Mouse (Mus musculus) kidney, embryonic 14.5 days (tissue): ENCODE data around the gene Copz2. TPM values are rescaled to one million over a fixed set of nuclear protein-coding genes. Genes with fewer than 3 reads are reported as not detected.

ENCODE experiments used
- ATAC-seq: fragments of 200-750 bp; cut with Nextera tagmentation; 2 replicates; pipeline ENCODE4 v1.8.0; 2017; ENCODE audit warnings: moderate number of reproducible peaks, mild to moderate bottlenecking, moderate TSS enrichment, moderate library complexity; ENCODE audit not compliant: low FRiP score, low TSS enrichment
- H3K27ac ChIP-seq: fragments of 300-500 bp; sonication (generic); 2 replicates; pipeline ENCODE4 v1.5.1; 2014; ENCODE audit warnings: low read depth, mild to moderate bottlenecking, low read length, moderate library complexity, mixed read lengths
- H3K27me3 ChIP-seq: fragments of 300-500 bp; sonication (generic); 2 replicates; pipeline ENCODE4 v1.6.1; 2014; ENCODE audit warnings: mild to moderate bottlenecking, low read length; ENCODE audit not compliant: control insufficient read depth, insufficient read depth
- H3K36me3 ChIP-seq: fragments of 300-500 bp; sonication (generic); 2 replicates; pipeline ENCODE4 v1.6.1; 2014; ENCODE audit warnings: low read length, mixed read lengths; ENCODE audit not compliant: control insufficient read depth, insufficient read depth
- H3K4me1 ChIP-seq: fragments of 300-500 bp; sonication (generic); 2 replicates; pipeline ENCODE4 v1.6.1; 2014; ENCODE audit warnings: low read length, mixed read lengths; ENCODE audit not compliant: control insufficient read depth, insufficient read depth
- H3K4me2 ChIP-seq: fragments of 300-500 bp; sonication (generic); replicated peaks from 2 replicates; pipeline ENCODE4 v1.6.1; 2014; ENCODE audit warnings: low read depth, mild to moderate bottlenecking, low read length
- H3K4me3 ChIP-seq: fragments of 300-500 bp; sonication (generic); 2 replicates; pipeline ENCODE4 v1.5.1; 2014; ENCODE audit warnings: mild to moderate bottlenecking, low read length
- H3K9ac ChIP-seq: fragments of 300-500 bp; sonication (generic); 2 replicates; pipeline ENCODE4 v1.6.1; 2014; ENCODE audit warnings: low read depth, mild to moderate bottlenecking, low read length, moderate library complexity
- H3K9me3 ChIP-seq: fragments of 300-500 bp; sonication (generic); 2 replicates; pipeline ENCODE4 v1.6.1; 2016; ENCODE audit warnings: low read length; ENCODE audit not compliant: control insufficient read depth
- WGBS: fragments of 180-500 bp; shearing (Covaris S2); extraction: QIAGEN DNeasy Blood & Tissue Kit; methylation state at CpG from one replicate; pipeline ENCODE4 v1.1.7; 2014; 5-methylcytosine and 5-hydroxymethylcytosine counted together
- polyA plus RNA-seq: library from polyadenylated mRNA; unstranded; fragments of >200 nt; fragmentation: Nextera tagmentation; extraction: Ambion mirVana; gene quantifications from 2 replicates; pipeline ENCODE4 v1.2.1, GENCODE M21; 2014

The Copz2 gene
- polyA plus RNA-seq, 1 experiment from 2014 or later = 106 TPM

GRCm38 (mm10) chr11:96816494-96816893 lies 33.2 kb upstream of the Copz2 start:
- Histone ChIP-seq H3K9ac (no peak overlapping the region), H3K27ac (no peak overlapping the region), H3K4me3 (no peak overlapping the region), H3K4me1 (no peaks in the 10 kb centered on the region), H3K36me3 (peaks cover 71% of the 10 kb centered on the region), H3K27me3 (no peaks in the 10 kb centered on the region), H3K9me3 (no peaks in the 10 kb centered on the region), H3K4me2 (no peak overlapping the region)
- ATAC-seq = no peak
- WGBS = 88% methylated on average over 1 of the region's 1 CpGs

GRCm38 (mm10) chr11:96816979-96817378 lies 32.7 kb upstream of the Copz2 start:
- Histone ChIP-seq H3K4me2 (no peak overlapping the region), H3K4me3 (no peak overlapping the region), H3K9ac (no peak overlapping the region), H3K9me3 (no peaks in the 10 kb centered on the region), H3K27ac (no peak overlapping the region), H3K27me3 (no peaks in the 10 kb centered on the region), H3K36me3 (peaks cover 71% of the 10 kb centered on the region), H3K4me1 (no peaks in the 10 kb centered on the region)
- no peak for ATAC-seq
- 84% methylated on average over 5 of the region's 5 CpGs for WGBS

- WGBS = 84% methylated on average over 8 of the region's 8 CpGs
- no peak overlapping the region for H3K4me3 ChIP-seq
- H3K27me3 ChIP-seq = no peaks in the 10 kb centered on the region
- peaks cover 7% of the 10 kb centered on the region for H3K4me1 ChIP-seq
- H3K9ac ChIP-seq = no peak overlapping the region
- peaks cover 76% of the 10 kb centered on the region for H3K36me3 ChIP-seq
- no peak overlapping the region for H3K27ac ChIP-seq
- no peaks in the 10 kb centered on the region for H3K9me3 ChIP-seq
- no peak for ATAC-seq
- H3K4me2 ChIP-seq = no peak overlapping the region
Measured at GRCm38 (mm10) chr11:96818128-96818710, 31.5 kb upstream of the Copz2 start.

GRCm38 (mm10) chr11:96821956-96822355 lies 27.7 kb upstream of the Copz2 start:
- Histone ChIP-seq H3K27ac (no peak overlapping the region), H3K4me1 (peaks cover 42% of the 10 kb centered on the region), H3K27me3 (no peaks in the 10 kb centered on the region), H3K4me2 (no peak overlapping the region), H3K9ac (no peak overlapping the region), H3K36me3 (peaks cover 70% of the 10 kb centered on the region), H3K4me3 (no peak overlapping the region), H3K9me3 (no peaks in the 10 kb centered on the region)
- 93% methylated on average over 10 of the region's 10 CpGs for WGBS
- no peak for ATAC-seq

- peaks cover 69% of the 10 kb centered on the region for H3K36me3 ChIP-seq
Measured at GRCm38 (mm10) chr11:96822675-96823470, 26.8 kb upstream of the Copz2 start.

GRCm38 (mm10) chr11:96823471-96823837 lies 26.2 kb upstream of the Copz2 start:
- H3K9ac ChIP-seq = peak overlapping the region; percentile 73
- peaks cover 63% of the 10 kb centered on the region for H3K36me3 ChIP-seq
- 7% methylated on average over 12 of the region's 13 CpGs for WGBS
- H3K4me3 ChIP-seq = peak overlapping the region; percentile 55
- H3K27ac ChIP-seq = peak overlapping the region; percentile 74
- peak overlapping the region; percentile 93 for H3K4me2 ChIP-seq
- no peaks in the 10 kb centered on the region for H3K9me3 ChIP-seq
- no peak; the same call in none of the 2 replicates for ATAC-seq
- peaks cover 57% of the 10 kb centered on the region for H3K4me1 ChIP-seq
- H3K27me3 ChIP-seq = no peaks in the 10 kb centered on the region

More at GRCm38 (mm10) chr11:96822675-96823470, 26.8 kb upstream of the Copz2 start:
- peak overlapping the region; percentile 55 for H3K4me3 ChIP-seq
- H3K9ac ChIP-seq = peak overlapping the region; percentile 73; the same call in 1 of the 2 replicates
- H3K27ac ChIP-seq = peak overlapping the region; percentile 74; the same call in 1 of the 2 replicates
- no peak for ATAC-seq
- 47% methylated on average over 4 of the region's 4 CpGs for WGBS
- H3K27me3 ChIP-seq = no peaks in the 10 kb centered on the region
- H3K9me3 ChIP-seq = no peaks in the 10 kb centered on the region
- peaks cover 51% of the 10 kb centered on the region for H3K4me1 ChIP-seq
- peak overlapping the region; percentile 93 for H3K4me2 ChIP-seq

GRCm38 (mm10) chr11:96823880-96824782 lies 25.5 kb upstream of the Copz2 start:
- Histone ChIP-seq H3K27me3 (no peaks in the 10 kb centered on the region), H3K4me1 (peaks cover 61% of the 10 kb centered on the region), H3K36me3 (peaks cover 56% of the 10 kb centered on the region), H3K4me3 (peak overlapping the region; percentile 55), H3K27ac (peak overlapping the region; percentile 86), H3K9me3 (no peaks in the 10 kb centered on the region), H3K4me2 (peak overlapping the region; percentile 93), H3K9ac (peak overlapping the region; percentile 73)
- under 1% methylated on average over 21 of the region's 26 CpGs for WGBS
- peak; percentile 92 for ATAC-seq

- Histone ChIP-seq H3K9ac (peak overlapping the region; percentile 45; the same call in 1 of the 2 replicates), H3K27me3 (no peaks in the 10 kb centered on the region), H3K27ac (peak overlapping the region; percentile 86), H3K36me3 (peaks cover 48% of the 10 kb centered on the region), H3K4me3 (peak overlapping the region; percentile 55; the same call in 1 of the 2 replicates), H3K4me1 (peaks cover 61% of the 10 kb centered on the region), H3K9me3 (no peaks in the 10 kb centered on the region), H3K4me2 (peak overlapping the region; percentile 93)
- no peak for ATAC-seq
- 23% methylated on average over 7 of the region's 7 CpGs for WGBS
Measured at GRCm38 (mm10) chr11:96824783-96825495, 24.7 kb upstream of the Copz2 start.
